In genomic region chr2:25394281-25395221, GRCm38 (mm10) we compare ENCODE assay signal across 8 mouse cellular contexts. TPM values are rescaled to one million over a fixed set of nuclear protein-coding genes. Genes with fewer than 3 reads are reported as not detected.
DNase-seq lines count a peak whose midpoint lies in the region; ATAC-seq and TF ChIP-seq lines count a peak whose summit lies in the region.

No protein-coding gene starts in this region.

- H3K27me3 ChIP-seq in forebrain, embryonic 10.5 days (ENCODE audit: poor library complexity, severe bottlenecking) = peaks cover 63% of the 10 kb centered on the region
- peaks cover 61% of the 10 kb centered on the region for H3K27me3 ChIP-seq in forebrain, embryonic 12.5 days
- no peaks in the 10 kb centered on the region for H3K27me3 ChIP-seq in heart, adult 2 months (ENCODE audit: control insufficient read depth, insufficient read depth, low read length)

- TF ChIP-seq EP300 in heart, adult 2 months (IDR thresholded peaks at IDR 0.05; ENCODE audit: insufficient read depth, low read depth, low read length) = no peak

- H3K36me3 ChIP-seq in forebrain, embryonic 10.5 days (replicated peaks) = no peaks in the 10 kb centered on the region
- no peaks in the 10 kb centered on the region for H3K36me3 ChIP-seq in forebrain, embryonic 12.5 days (replicated peaks)
- H3K36me3 ChIP-seq in heart, adult 2 months (ENCODE audit: control insufficient read depth, insufficient read depth, low read length) = no peaks in the 10 kb centered on the region

- H3K4me3 ChIP-seq in forebrain, embryonic 10.5 days = 0 out of 2 replicates have a peak overlapping the region, but pooled peaks have one; percentile 2
- H3K4me3 ChIP-seq in forebrain, embryonic 12.5 days (replicated peaks) = no peak overlapping the region
- no peak overlapping the region for H3K4me3 ChIP-seq in heart, adult 2 months

- no peak for ATAC-seq in forebrain, embryonic 12.5 days (ENCODE audit: low FRiP score)
- no peak for ATAC-seq in erythroid progenitor cell, adult 5-6 weeks (replicated peaks; ENCODE audit: low FRiP score, poor library complexity, severe bottlenecking)

- H3K79me2 ChIP-seq in heart, adult 2 months (replicated peaks; ENCODE audit: control insufficient read depth, insufficient read depth, low read length) = no peaks in the 10 kb centered on the region

- intact Hi-C loops in heart, adult 2 months (cut with DNase I) = no loop called here

- no peak for TF ChIP-seq CTCF in heart, adult 2 months (IDR thresholded peaks at IDR 0.05)

- H3K4me2 ChIP-seq in forebrain, embryonic 12.5 days = no peak overlapping the region

- H3K9ac ChIP-seq in forebrain, embryonic 12.5 days = no peak overlapping the region
- H3K9ac ChIP-seq in heart, adult 2 months (ENCODE audit: low read depth, low read length) = no peak overlapping the region

- TF ChIP-seq POLR2A in heart, adult 2 months (IDR thresholded peaks at IDR 0.05; ENCODE audit: insufficient read depth, low read depth, low read length) = no peak

- DNase-seq in forebrain, embryonic 10.5 days (ENCODE audit: extremely low spot score, low spot score) = no peak
- peak; percentile 90 for DNase-seq in retina, postnatal 1 day
- DNase-seq in retina, embryonic 14.5 days (ENCODE audit: low spot score) = no peak
- peak; percentile 69 to 74 for DNase-seq in heart, adult 2 months
- DNase-seq in layer of hippocampus, postnatal 10 days (ENCODE audit: low spot score in 2 of 2) = peak; percentile 68 to 76
- no peak for DNase-seq in ovary, postnatal 14 days (ENCODE audit: low spot score)

- no peak overlapping the region for H3K27ac ChIP-seq in forebrain, embryonic 10.5 days
- no peak overlapping the region for H3K27ac ChIP-seq in forebrain, embryonic 12.5 days
- peak overlapping the region; percentile 75 for H3K27ac ChIP-seq in heart, adult 2 months

- 35% methylated on average over 3 of the region's 3 CpGs for WGBS in forebrain, embryonic 10.5 days
- 26% methylated on average over 3 of the region's 3 CpGs for WGBS in forebrain, embryonic 12.5 days
- 30% methylated on average over 3 of the region's 3 CpGs for WGBS in heart, adult 2 months

- peaks cover 26% of the 10 kb centered on the region for H3K4me1 ChIP-seq in forebrain, embryonic 10.5 days
- peaks cover 21% of the 10 kb centered on the region for H3K4me1 ChIP-seq in forebrain, embryonic 12.5 days
- H3K4me1 ChIP-seq in heart, adult 2 months (ENCODE audit: control insufficient read depth, insufficient read depth, low read length) = peaks cover 8% of the 10 kb centered on the region

- H3K9me3 ChIP-seq in forebrain, embryonic 10.5 days = no peaks in the 10 kb centered on the region
- no peaks in the 10 kb centered on the region for H3K9me3 ChIP-seq in forebrain, embryonic 12.5 days

RNA-seq across cellular contexts. Expression of gene Entpd2, which starts 1.1 kb away (rescaled TPM):
- 0.11 TPM in 1 of 2 replicates, not detected in the other for polyA plus RNA-seq in forebrain, embryonic 10.5 days (2016; fragmentation: Nextera tagmentation; extraction: Ambion mirVana)
- 0.22 TPM in 1 of 2 replicates, not detected in the other for polyA plus RNA-seq in forebrain, embryonic 12.5 days (2016; fragmentation: Nextera tagmentation; extraction: Ambion mirVana)
- 10 to 100 TPM; 11.1 to 13.5 TPM for total RNA-seq in heart, adult 2 months (2021)
- polyA plus RNA-seq in heart, adult 2 months (2012; rRNA removed) = 36.3 and 37.1 TPM in 2 replicates
- 10 to 100 TPM; 26.1 to 26.6 TPM for total RNA-seq in layer of hippocampus, postnatal 10 days (2021)
- not detected in 2 replicates for total RNA-seq in erythroid progenitor cell, adult 5-6 weeks (2015; ENCODE audit: low replicate concordance)
- not detected in 2 replicates for total RNA-seq in erythroid progenitor cell, adult 5-6 weeks (2017; ENCODE audit: low replicate concordance)

RNA-seq across cellular contexts. Expression of gene Npdc1, which starts 4.6 kb away (rescaled TPM):
- 53.4 and 62.2 TPM in 2 replicates for polyA plus RNA-seq in forebrain, embryonic 10.5 days (2016; fragmentation: Nextera tagmentation; extraction: Ambion mirVana)
- 192 and 198 TPM in 2 replicates for polyA plus RNA-seq in forebrain, embryonic 12.5 days (2016; fragmentation: Nextera tagmentation; extraction: Ambion mirVana)
- total RNA-seq in heart, adult 2 months (2021) = 10 to 100 TPM; 21.3 to 30.4 TPM
- 47.8 and 52.2 TPM in 2 replicates for polyA plus RNA-seq in heart, adult 2 months (2012; rRNA removed)
- total RNA-seq in layer of hippocampus, postnatal 10 days (2021) = 100 to 1,000 TPM; 416 to 446 TPM
- not detected in 2 replicates for total RNA-seq in erythroid progenitor cell, adult 5-6 weeks (2015; ENCODE audit: low replicate concordance)
- not detected in 2 replicates for total RNA-seq in erythroid progenitor cell, adult 5-6 weeks (2017; ENCODE audit: low replicate concordance)

RNA-seq across cellular contexts. Expression of gene Sapcd2, which starts 22.4 kb away (rescaled TPM):
- polyA plus RNA-seq in forebrain, embryonic 10.5 days (2016; fragmentation: Nextera tagmentation; extraction: Ambion mirVana) = 93.7 and 96.1 TPM in 2 replicates
- 60.8 and 67.8 TPM in 2 replicates for polyA plus RNA-seq in forebrain, embryonic 12.5 days (2016; fragmentation: Nextera tagmentation; extraction: Ambion mirVana)
- total RNA-seq in heart, adult 2 months (2021) = not detected
- 0.20 and 0.26 TPM in 2 replicates for polyA plus RNA-seq in heart, adult 2 months (2012; rRNA removed)
- 10 to 100 TPM; 16.0 to 18.3 TPM for total RNA-seq in layer of hippocampus, postnatal 10 days (2021)
- total RNA-seq in erythroid progenitor cell, adult 5-6 weeks (2015; ENCODE audit: low replicate concordance) = 5.9 and 10.1 TPM in 2 replicates
- 7.8 and 9.6 TPM in 2 replicates for total RNA-seq in erythroid progenitor cell, adult 5-6 weeks (2017; ENCODE audit: low replicate concordance)

RNA-seq across cellular contexts. Expression of gene Fut7, which starts 28.5 kb away (rescaled TPM):
- not detected in 2 replicates for polyA plus RNA-seq in forebrain, embryonic 10.5 days (2016; fragmentation: Nextera tagmentation; extraction: Ambion mirVana)
- 0.14 TPM in 1 of 2 replicates, not detected in the other for polyA plus RNA-seq in forebrain, embryonic 12.5 days (2016; fragmentation: Nextera tagmentation; extraction: Ambion mirVana)
- total RNA-seq in heart, adult 2 months (2021) = under 1 TPM in 1 of 2 experiments, not detected in 1; 0.11 TPM
- polyA plus RNA-seq in heart, adult 2 months (2012; rRNA removed) = 0.43 TPM in 1 of 2 replicates, not detected in the other
- under 1 TPM; 0.33 to 0.78 TPM for total RNA-seq in layer of hippocampus, postnatal 10 days (2021)
- 4.3 TPM in 1 of 2 replicates, not detected in the other for total RNA-seq in erythroid progenitor cell, adult 5-6 weeks (2015; ENCODE audit: low replicate concordance)
- 0.77 TPM in 1 of 2 replicates, not detected in the other for total RNA-seq in erythroid progenitor cell, adult 5-6 weeks (2017; ENCODE audit: low replicate concordance)

RNA-seq across cellular contexts. Expression of gene Uap1l1, which starts 29.1 kb away (rescaled TPM):
- polyA plus RNA-seq in forebrain, embryonic 10.5 days (2016; fragmentation: Nextera tagmentation; extraction: Ambion mirVana) = 7.3 and 7.9 TPM in 2 replicates
- polyA plus RNA-seq in forebrain, embryonic 12.5 days (2016; fragmentation: Nextera tagmentation; extraction: Ambion mirVana) = 4.0 and 4.3 TPM in 2 replicates
- total RNA-seq in heart, adult 2 months (2021) = 1 to 10 TPM; 7.2 to 7.9 TPM
- polyA plus RNA-seq in heart, adult 2 months (2012; rRNA removed) = 7.6 and 8.3 TPM in 2 replicates
- total RNA-seq in layer of hippocampus, postnatal 10 days (2021) = 10 to 100 TPM; 11.2 to 11.5 TPM
- 8.8 and 13.3 TPM in 2 replicates for total RNA-seq in erythroid progenitor cell, adult 5-6 weeks (2015; ENCODE audit: low replicate concordance)
- total RNA-seq in erythroid progenitor cell, adult 5-6 weeks (2017; ENCODE audit: low replicate concordance) = 0.30 and 2.7 TPM in 2 replicates

Comparison
In these comparisons a context has a peak if more than half of its experiments do, and no peak if none do; other contexts are left out.
1. DNase-seq: peak in retina, postnatal 1 day (single experiment), heart, adult 2 months (2 of 2) and layer of hippocampus, postnatal 10 days (2 of 2); none in forebrain, embryonic 10.5 days (single experiment), retina, embryonic 14.5 days (single experiment) and ovary, postnatal 14 days (single experiment).
2. RNA of gene Entpd2, which starts 1.1 kb away (total RNA-seq): 26.1 to 26.6 TPM in layer of hippocampus, postnatal 10 days and 11.1 to 13.5 TPM in heart, adult 2 months; not detected in erythroid progenitor cell, adult 5-6 weeks; every median in the first group is over 10 times any median in the second.
3. RNA of gene Npdc1, which starts 4.6 kb away (total RNA-seq): 416 to 446 TPM in layer of hippocampus, postnatal 10 days and 21.3 to 30.4 TPM in heart, adult 2 months; not detected in erythroid progenitor cell, adult 5-6 weeks; every median in the first group is over 10 times any median in the second.
4. RNA of gene Sapcd2, which starts 22.4 kb away (total RNA-seq): 16.0 to 18.3 TPM in layer of hippocampus, postnatal 10 days and 5.9 to 10.1 TPM in erythroid progenitor cell, adult 5-6 weeks; not detected in heart, adult 2 months; every median in the first group is over 4 times any median in the second.